Mouse (Mus musculus): ENCODE measurements around the gene Rps2. TPM values are rescaled to one million over a fixed set of nuclear protein-coding genes. Genes with fewer than 3 reads are reported as not detected.
A peak's percentile ranks its signal among the peaks of the same experiment; 100 is the strongest.

Rps2 gene
- polyA plus RNA-seq, 1 experiment from 2014 or later, result 1,827 TPM

DNA sequence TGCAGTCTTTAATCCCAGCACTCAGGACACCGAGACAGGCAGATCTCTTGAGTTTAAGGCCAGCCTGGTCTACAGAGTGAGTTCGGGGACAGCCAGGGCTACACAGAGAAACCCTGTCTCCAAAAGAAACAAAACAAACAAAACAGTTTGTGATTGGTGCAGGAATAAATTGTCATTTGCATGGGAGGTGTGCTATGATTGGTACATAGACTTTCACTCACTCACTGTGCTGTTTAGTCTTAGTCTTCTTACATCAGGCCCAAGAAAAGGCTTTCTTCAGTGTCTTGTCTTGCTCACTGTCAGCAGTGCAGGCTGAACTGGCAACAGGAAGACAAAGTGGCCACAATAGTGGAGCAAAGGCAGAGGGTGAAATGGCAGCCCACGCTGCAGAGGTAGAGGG lies 26.5 kb downstream of the Rps2 start:
- ATAC-seq (ENCODE audit: low FRiP score, low TSS enrichment), result no peak
- 69% methylated on average over 3 of the region's 3 CpGs for WGBS
- H3K9ac ChIP-seq (ENCODE audit: low read depth, low read length), result no peak overlapping the region
- no peak overlapping the region for H3K4me3 ChIP-seq (ENCODE audit: low read length)
- no peak overlapping the region for H3K27ac ChIP-seq (ENCODE audit: low read depth, low read length)
- H3K36me3 ChIP-seq (ENCODE audit: control insufficient read depth, insufficient read depth, low read length), result peaks cover 15% of the 10 kb centered on the region; the same call in 1 of the 2 replicates
- no peaks in the 10 kb centered on the region; the same call in 1 of the 2 replicates for H3K4me1 ChIP-seq (ENCODE audit: control insufficient read depth, insufficient read depth, low read length)
- no peaks in the 10 kb centered on the region for H3K9me3 ChIP-seq (ENCODE audit: control insufficient read depth, low read length)
- H3K27me3 ChIP-seq (ENCODE audit: control insufficient read depth, insufficient read depth, low read length), result no peaks in the 10 kb centered on the region
- no peak overlapping the region for H3K4me2 ChIP-seq (replicated peaks; ENCODE audit: low read depth, low read length)

DNA sequence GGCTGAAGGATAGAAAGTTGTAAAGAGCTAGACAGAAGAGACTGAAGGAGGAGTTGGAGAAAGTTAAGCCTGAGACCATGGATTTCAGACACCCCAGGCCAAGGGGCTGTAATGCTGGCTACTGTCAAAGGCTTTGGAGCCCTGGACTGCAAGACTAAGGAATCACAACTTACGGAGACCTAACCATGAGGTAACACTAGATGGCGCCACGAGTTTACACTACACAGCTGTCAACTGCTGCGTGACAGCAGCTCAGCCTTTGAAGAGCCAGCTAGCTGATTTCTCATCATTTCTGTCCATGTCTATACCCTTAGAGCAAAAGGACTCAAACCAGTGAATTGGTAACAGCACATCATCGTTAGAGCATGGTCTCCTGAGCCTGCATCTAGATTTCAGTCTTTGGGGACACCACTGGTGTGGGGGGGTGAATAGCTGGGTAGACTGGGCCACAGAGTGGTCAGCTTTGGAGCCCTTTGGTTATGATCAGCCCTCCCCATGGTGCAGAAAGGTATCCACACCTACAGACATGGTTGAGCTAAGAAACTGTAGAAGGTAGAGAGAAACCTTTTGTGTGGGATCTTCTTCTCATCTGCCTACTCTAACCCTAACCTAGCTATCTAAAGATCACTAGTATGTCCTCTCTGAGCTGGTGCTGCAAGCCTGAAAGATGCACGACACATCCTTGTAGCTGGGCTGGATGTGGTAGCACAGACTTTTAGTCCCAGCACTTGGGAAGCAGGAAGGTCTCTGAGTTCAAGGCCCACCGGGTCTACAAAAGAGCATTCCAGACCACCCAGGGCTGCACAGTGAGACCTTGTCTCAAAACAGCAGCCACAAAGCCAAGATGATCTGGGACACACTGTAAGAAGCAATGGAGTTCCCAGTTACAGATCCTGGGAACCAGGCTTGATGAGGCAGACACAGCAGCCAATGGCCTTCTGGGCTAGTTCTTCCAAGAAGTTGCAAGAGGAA lies 27.9 kb downstream of the Rps2 start:
- H3K27ac ChIP-seq (ENCODE audit: low read depth, low read length), result no peak overlapping the region

GRCm38 (mm10) chr17:24746986-24747385 lies 29.1 kb downstream of the Rps2 start:
- peak; percentile 26 for ATAC-seq (ENCODE audit: low FRiP score, low TSS enrichment)
- Histone ChIP-seq H3K9ac (ENCODE audit: low read depth, low read length) (no peak overlapping the region), H3K27ac (ENCODE audit: low read depth, low read length) (no peak overlapping the region)

More for the DNA sequence above, 27.9 kb downstream of the Rps2 start:
- peak; percentile 79 for ATAC-seq (ENCODE audit: low FRiP score, low TSS enrichment)
- Histone ChIP-seq H3K9me3 (ENCODE audit: control insufficient read depth, low read length) (no peaks in the 10 kb centered on the region), H3K4me2 (replicated peaks; ENCODE audit: low read depth, low read length) (no peak overlapping the region), H3K27me3 (ENCODE audit: control insufficient read depth, insufficient read depth, low read length) (peaks cover 10% of the 10 kb centered on the region), H3K4me1 (ENCODE audit: control insufficient read depth, insufficient read depth, low read length) (no peaks in the 10 kb centered on the region; the same call in 1 of the 2 replicates), H3K4me3 (ENCODE audit: low read length) (no peak overlapping the region), H3K9ac (ENCODE audit: low read depth, low read length) (no peak overlapping the region; the same call in 1 of the 2 replicates), H3K36me3 (ENCODE audit: control insufficient read depth, insufficient read depth, low read length) (peaks cover 7% of the 10 kb centered on the region; the same call in 1 of the 2 replicates)
- 20% methylated on average over 7 of the region's 7 CpGs for WGBS

DNA sequence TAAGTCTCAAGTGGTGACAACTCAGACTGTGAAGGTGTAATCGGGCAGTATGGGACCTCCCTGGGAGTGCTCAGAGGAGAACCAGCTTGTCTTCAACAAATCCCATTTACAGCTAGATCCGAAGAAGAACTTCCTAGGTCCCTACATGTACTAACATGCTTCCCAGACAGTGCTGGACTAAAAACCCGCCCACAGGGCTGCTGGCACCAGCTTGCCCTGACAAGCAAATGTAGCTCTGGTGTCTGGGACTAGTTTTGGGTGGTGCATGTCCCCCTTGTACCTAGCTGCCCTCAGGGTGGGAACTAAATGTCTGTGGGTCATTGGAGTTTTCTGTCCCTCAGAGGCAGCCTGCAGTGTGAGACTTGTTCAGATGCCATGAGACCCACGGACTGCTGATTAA lies 33.6 kb downstream of the Rps2 start:
- WGBS, result 28% methylated on average over 4 of the region's 4 CpGs
- Histone ChIP-seq H3K4me3 (ENCODE audit: low read length) (no peak overlapping the region), H3K9ac (ENCODE audit: low read depth, low read length) (no peak overlapping the region), H3K4me2 (replicated peaks; ENCODE audit: low read depth, low read length) (no peak overlapping the region), H3K4me1 (ENCODE audit: control insufficient read depth, insufficient read depth, low read length) (peaks cover 14% of the 10 kb centered on the region), H3K9me3 (ENCODE audit: control insufficient read depth, low read length) (no peaks in the 10 kb centered on the region), H3K27ac (ENCODE audit: low read depth, low read length) (no peak overlapping the region), H3K27me3 (ENCODE audit: control insufficient read depth, insufficient read depth, low read length) (peaks cover 39% of the 10 kb centered on the region), H3K36me3 (ENCODE audit: control insufficient read depth, insufficient read depth, low read length) (no peaks in the 10 kb centered on the region)
- no peak for ATAC-seq (ENCODE audit: low FRiP score, low TSS enrichment)

More at GRCm38 (mm10) chr17:24746986-24747385, 29.1 kb downstream of the Rps2 start:
- peaks cover 3% of the 10 kb centered on the region; the same call in 1 of the 2 replicates for H3K36me3 ChIP-seq (ENCODE audit: control insufficient read depth, insufficient read depth, low read length)
- no peaks in the 10 kb centered on the region for H3K9me3 ChIP-seq (ENCODE audit: control insufficient read depth, low read length)
- H3K4me2 ChIP-seq (replicated peaks; ENCODE audit: low read depth, low read length), result no peak overlapping the region
- no peak overlapping the region for H3K4me3 ChIP-seq (ENCODE audit: low read length)
- peaks cover 20% of the 10 kb centered on the region for H3K27me3 ChIP-seq (ENCODE audit: control insufficient read depth, insufficient read depth, low read length)
- WGBS, result 38% methylated on average over 4 of the region's 4 CpGs
- peaks cover 4% of the 10 kb centered on the region; the same call in 1 of the 2 replicates for H3K4me1 ChIP-seq (ENCODE audit: control insufficient read depth, insufficient read depth, low read length)

DNA sequence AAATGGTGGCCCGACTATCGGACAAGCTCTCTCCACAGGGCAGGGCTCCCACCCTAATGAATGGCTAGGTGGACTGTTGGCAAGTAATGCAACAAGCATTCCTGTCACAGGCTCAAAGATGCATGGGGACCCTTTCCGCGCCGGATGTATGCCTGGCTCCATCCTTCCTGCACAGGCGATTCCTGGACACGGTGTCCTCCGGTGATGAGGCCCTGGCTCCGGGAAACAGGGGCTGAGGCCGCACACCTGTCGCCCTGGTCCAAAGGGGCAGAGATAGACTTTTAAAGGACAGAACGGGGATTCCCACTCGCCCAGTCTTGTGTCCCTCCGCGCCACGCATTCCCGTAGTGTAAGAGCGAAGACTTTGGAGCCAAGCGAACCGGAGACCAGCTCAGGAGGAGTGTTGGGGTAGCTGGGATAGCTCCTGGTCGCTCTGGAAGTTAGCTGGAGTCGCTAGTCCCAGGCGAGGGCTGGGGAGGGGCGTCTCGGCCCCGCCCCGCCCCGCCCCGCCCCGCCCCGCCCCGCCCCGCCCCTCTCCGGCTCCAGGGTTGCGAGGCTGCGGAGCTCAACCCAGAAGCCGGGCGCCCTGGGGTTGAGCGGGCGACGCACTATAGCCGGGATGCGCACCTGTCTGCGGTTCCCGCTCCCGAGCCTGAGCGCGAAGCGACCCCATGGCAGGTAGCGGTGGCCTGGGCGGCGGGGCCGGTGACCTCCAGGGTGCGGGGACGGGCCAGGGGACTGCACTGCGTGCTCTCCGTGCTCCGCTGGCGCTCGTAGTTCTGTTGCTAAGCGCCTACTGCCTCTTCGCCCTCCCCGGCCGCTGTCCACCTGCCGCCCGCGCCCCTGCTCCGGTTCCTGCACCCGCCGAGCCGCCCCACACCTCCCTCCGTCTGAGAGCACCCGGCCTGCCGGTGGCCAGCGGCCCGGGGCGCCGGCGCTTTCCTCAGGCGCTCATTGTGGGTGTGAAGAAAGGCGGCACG lies 34.8 kb downstream of the Rps2 start, which contains the start of gene Hs3st6:
Gene Hs3st6, plus strand, starts transcription at position 574 of the 980 bp plus-strand sequence.
- Histone ChIP-seq H3K27ac (ENCODE audit: low read depth, low read length) (no peak within 1 kb of the TSS), H3K4me1 (ENCODE audit: control insufficient read depth, insufficient read depth, low read length) (peaks cover 14% of the 10 kb centered on the region; the same call in 1 of the 2 replicates), H3K36me3 (ENCODE audit: control insufficient read depth, insufficient read depth, low read length) (no peaks in the 10 kb centered on the region), H3K9me3 (ENCODE audit: control insufficient read depth, low read length) (no peaks in the 10 kb centered on the region), H3K4me3 (ENCODE audit: low read length) (peak within 1 kb of the TSS; percentile 62), H3K9ac (ENCODE audit: low read depth, low read length) (peak within 1 kb of the TSS; percentile 66), H3K4me2 (replicated peaks; ENCODE audit: low read depth, low read length) (peak within 1 kb of the TSS; percentile 98), H3K27me3 (ENCODE audit: control insufficient read depth, insufficient read depth, low read length) (peaks cover 39% of the 10 kb centered on the region)
- peak; percentile 89 for ATAC-seq (ENCODE audit: low FRiP score, low TSS enrichment)
- WGBS, result under 1% methylated on average over 79 of the region's 82 CpGs

- Histone ChIP-seq H3K9me3 (ENCODE audit: control insufficient read depth, low read length) (no peaks in the 10 kb centered on the region), H3K27ac (ENCODE audit: low read depth, low read length) (no peak overlapping the region), H3K4me3 (ENCODE audit: low read length) (no peak overlapping the region), H3K27me3 (ENCODE audit: control insufficient read depth, insufficient read depth, low read length) (peaks cover 16% of the 10 kb centered on the region), H3K4me1 (ENCODE audit: control insufficient read depth, insufficient read depth, low read length) (peaks cover 20% of the 10 kb centered on the region), H3K4me2 (replicated peaks; ENCODE audit: low read depth, low read length) (no peak overlapping the region), H3K36me3 (ENCODE audit: control insufficient read depth, insufficient read depth, low read length) (no peaks in the 10 kb centered on the region), H3K9ac (ENCODE audit: low read depth, low read length) (no peak overlapping the region)
- WGBS, result 67% methylated on average over 1 of the region's 1 CpGs
- peak; percentile 65 for ATAC-seq (ENCODE audit: low FRiP score, low TSS enrichment)
Measured at GRCm38 (mm10) chr17:24757394-24757793, 39.5 kb downstream of the Rps2 start.

DNA sequence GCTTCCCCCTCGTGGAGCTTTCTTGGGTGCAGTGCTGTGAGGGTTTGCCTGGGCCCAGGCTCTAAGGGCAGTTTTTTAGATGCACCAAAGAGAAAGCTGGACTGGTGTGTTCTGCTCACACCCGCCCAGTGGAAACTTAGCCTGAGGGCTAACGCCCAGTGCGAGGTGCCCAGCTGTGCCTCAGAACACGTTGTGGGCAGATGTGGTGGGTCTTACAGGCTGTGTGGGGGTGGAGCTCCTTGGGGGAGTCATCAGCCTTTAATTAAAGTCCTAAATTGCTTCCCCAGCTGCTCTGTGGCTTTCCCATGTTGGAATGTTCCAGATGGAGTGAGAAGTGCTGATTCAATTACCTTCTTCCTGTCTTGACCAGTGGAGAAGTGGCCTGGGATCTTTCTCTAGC lies 43.2 kb downstream of the Rps2 start:
- Histone ChIP-seq H3K4me1 (ENCODE audit: control insufficient read depth, insufficient read depth, low read length) (peaks cover 38% of the 10 kb centered on the region), H3K9me3 (ENCODE audit: control insufficient read depth, low read length) (no peaks in the 10 kb centered on the region), H3K4me2 (replicated peaks; ENCODE audit: low read depth, low read length) (no peak overlapping the region), H3K27me3 (ENCODE audit: control insufficient read depth, insufficient read depth, low read length) (0 out of 2 replicates have a peak, but pooled peaks cover 2% of the 10 kb centered on the region), H3K27ac (ENCODE audit: low read depth, low read length) (peak overlapping the region; percentile 61; the same call in 1 of the 2 replicates), H3K9ac (ENCODE audit: low read depth, low read length) (no peak overlapping the region), H3K4me3 (ENCODE audit: low read length) (no peak overlapping the region), H3K36me3 (ENCODE audit: control insufficient read depth, insufficient read depth, low read length) (no peaks in the 10 kb centered on the region)
- WGBS, result 29% methylated on average over 5 of the region's 5 CpGs
- peak; percentile 25; the same call in 1 of the 2 replicates for ATAC-seq (ENCODE audit: low FRiP score, low TSS enrichment)

Measured in kidney, embryonic 14.5 days (tissue).